Mouse (Mus musculus) heart, embryonic 13.5 days (tissue): ENCODE measurements at regions not wholly inside any gene's neighbourhood (a gene's known extent, or its start where the extent isn't known, plus 50 kb on each side); places are given as distances from the start of the nearest gene placed in this dataset.

Source experiments
- ATAC-seq: fragments of 200-750 bp; cut with Nextera tagmentation; 2 replicates; pipeline ENCODE4 v1.8.0; 2017; ENCODE audit warnings: moderate TSS enrichment; ENCODE audit not compliant: insufficient number of reproducible peaks, low FRiP score, low TSS enrichment; ENCODE audit errors: extremely low read depth
- H3K27ac ChIP-seq: fragments of 300-500 bp; sonication (generic); replicated peaks from 2 replicates; pipeline ENCODE4 v1.5.1; 2015; ENCODE audit warnings: moderate library complexity, mild to moderate bottlenecking, inconsistent platforms
- H3K27me3 ChIP-seq: fragments of 300-500 bp; sonication (generic); replicated peaks from 2 replicates; pipeline ENCODE4 v1.6.1; 2015; ENCODE audit warnings: mild to moderate bottlenecking, inconsistent platforms
- H3K36me3 ChIP-seq: fragments of 300-500 bp; sonication (generic); 2 replicates; pipeline ENCODE4 v1.6.1; 2015; ENCODE audit warnings: mild to moderate bottlenecking, inconsistent platforms
- H3K4me1 ChIP-seq: fragments of 300-500 bp; sonication (generic); 2 replicates; pipeline ENCODE4 v1.6.1; 2015; ENCODE audit warnings: inconsistent platforms
- H3K4me2 ChIP-seq: fragments of 300-500 bp; sonication (generic); 2 replicates; pipeline ENCODE4 v1.6.1; 2015; ENCODE audit warnings: inconsistent platforms, mild to moderate bottlenecking, moderate library complexity
- H3K4me3 ChIP-seq: fragments of 300-500 bp; sonication (generic); 2 replicates; pipeline ENCODE4 v1.5.1; 2015; ENCODE audit warnings: moderate library complexity, mild to moderate bottlenecking, inconsistent platforms
- H3K9ac ChIP-seq: fragments of 300-500 bp; sonication (generic); 2 replicates; pipeline ENCODE4 v1.6.1; 2015; ENCODE audit warnings: inconsistent platforms, mild to moderate bottlenecking, moderate library complexity
- H3K9me3 ChIP-seq: fragments of 300-500 bp; sonication (generic); 2 replicates; pipeline ENCODE4 v1.6.1; 2016; ENCODE audit warnings: inconsistent platforms
- WGBS: fragments of 180-500 bp; shearing (Covaris S2); methylation state at CpG from one replicate; pipeline ENCODE4 v1.1.7; 2015; ENCODE audit warnings: mixed read lengths; 5-methylcytosine and 5-hydroxymethylcytosine counted together

GRCm38 (mm10) chr12:25827961-25828360, 587.1 kb downstream of the Rnf144a start:
- Histone ChIP-seq H3K9ac (no peak overlapping the region), H3K27ac (no peak overlapping the region), H3K4me2 (no peak overlapping the region), H3K9me3 (no peaks in the 10 kb centered on the region), H3K36me3 (no peaks in the 10 kb centered on the region), H3K27me3 (no peaks in the 10 kb centered on the region), H3K4me3 (no peak overlapping the region), H3K4me1 (peaks cover 7% of the 10 kb centered on the region; the same call in 1 of the 2 replicates)
- 75% methylated on average over 2 of the region's 2 CpGs for WGBS
- no peak for ATAC-seq

GRCm38 (mm10) chr12:25826928-25827327, 588.1 kb downstream of the Rnf144a start:
- no peak overlapping the region for H3K27ac ChIP-seq
- no peaks in the 10 kb centered on the region for H3K9me3 ChIP-seq
- WGBS = 20% methylated on average over 3 of the region's 3 CpGs
- no peaks in the 10 kb centered on the region for H3K27me3 ChIP-seq
- H3K4me1 ChIP-seq = peaks cover 7% of the 10 kb centered on the region; the same call in 1 of the 2 replicates
- H3K4me3 ChIP-seq = no peak overlapping the region
- no peak for ATAC-seq
- H3K9ac ChIP-seq = no peak overlapping the region
- no peaks in the 10 kb centered on the region for H3K36me3 ChIP-seq
- no peak overlapping the region for H3K4me2 ChIP-seq

GRCm38 (mm10) chr12:25826451-25826850, 588.6 kb downstream of the Rnf144a start:
- no peak overlapping the region for H3K27ac ChIP-seq
- no peaks in the 10 kb centered on the region for H3K27me3 ChIP-seq
- ATAC-seq = no peak

DNA sequence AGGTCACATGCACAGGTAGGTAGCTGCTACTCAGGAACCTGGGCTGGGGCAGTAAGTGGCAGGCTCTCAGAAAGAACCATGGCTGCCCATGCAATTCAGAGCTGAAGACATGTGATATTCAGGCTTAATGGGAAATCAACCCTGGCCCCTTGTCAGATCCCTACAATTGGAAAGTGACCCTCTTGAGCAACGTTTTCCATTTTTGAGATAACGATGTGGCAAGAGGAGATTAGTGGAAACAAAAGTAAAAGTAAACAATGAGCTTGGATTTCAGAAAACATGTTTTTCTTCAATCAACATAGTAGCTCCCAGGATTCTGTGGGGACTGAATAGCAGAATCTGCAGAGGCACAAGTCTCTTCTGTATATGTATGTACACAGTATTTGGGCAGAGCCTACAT, 598.8 kb downstream of the Rnf144a start:
- H3K4me1 ChIP-seq = no peaks in the 10 kb centered on the region

More at GRCm38 (mm10) chr12:25826451-25826850, 588.6 kb downstream of the Rnf144a start:
- H3K4me1 ChIP-seq = peaks cover 7% of the 10 kb centered on the region; the same call in 1 of the 2 replicates
- no peaks in the 10 kb centered on the region for H3K9me3 ChIP-seq
- H3K9ac ChIP-seq = no peak overlapping the region
- H3K4me3 ChIP-seq = no peak overlapping the region
- H3K36me3 ChIP-seq = no peaks in the 10 kb centered on the region
- H3K4me2 ChIP-seq = no peak overlapping the region
- WGBS = 67% methylated on average over 4 of the region's 4 CpGs

DNA sequence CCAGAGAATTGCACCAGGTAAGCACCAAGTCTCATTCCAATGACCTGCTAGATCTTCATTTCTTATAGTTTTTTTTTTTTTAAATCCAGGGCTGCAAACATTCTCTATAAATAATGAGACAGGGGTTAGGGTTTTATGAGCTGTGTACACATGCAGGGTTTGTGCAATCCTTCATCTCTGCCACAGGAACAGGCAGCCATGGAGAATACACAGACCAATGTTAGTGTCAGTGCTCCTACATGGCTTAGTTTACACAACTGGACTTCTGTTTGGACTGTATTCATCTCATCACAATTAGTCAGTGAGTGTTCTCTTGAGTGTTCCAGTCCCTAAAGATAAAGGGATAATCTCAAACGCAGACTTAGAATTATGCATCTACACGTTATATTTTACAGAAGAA, 620.0 kb downstream of the Rnf144a start:
- WGBS = 59% methylated on average over 2 of the region's 2 CpGs
- no peaks in the 10 kb centered on the region for H3K4me1 ChIP-seq
- no peak overlapping the region for H3K27ac ChIP-seq
- no peak for ATAC-seq
- no peak overlapping the region for H3K9ac ChIP-seq
- H3K4me2 ChIP-seq = no peak overlapping the region
- H3K36me3 ChIP-seq = no peaks in the 10 kb centered on the region
- no peaks in the 10 kb centered on the region for H3K9me3 ChIP-seq
- no peaks in the 10 kb centered on the region for H3K27me3 ChIP-seq
- no peak overlapping the region for H3K4me3 ChIP-seq

More for the DNA sequence above, 598.8 kb downstream of the Rnf144a start:
- H3K27ac ChIP-seq = no peak overlapping the region
- 34% methylated on average over 2 of the region's 2 CpGs for WGBS
- no peak overlapping the region for H3K4me3 ChIP-seq
- no peak for ATAC-seq
- H3K27me3 ChIP-seq = no peaks in the 10 kb centered on the region
- no peak overlapping the region for H3K9ac ChIP-seq
- H3K4me2 ChIP-seq = no peak overlapping the region
- H3K9me3 ChIP-seq = no peaks in the 10 kb centered on the region
- H3K36me3 ChIP-seq = no peaks in the 10 kb centered on the region

DNA sequence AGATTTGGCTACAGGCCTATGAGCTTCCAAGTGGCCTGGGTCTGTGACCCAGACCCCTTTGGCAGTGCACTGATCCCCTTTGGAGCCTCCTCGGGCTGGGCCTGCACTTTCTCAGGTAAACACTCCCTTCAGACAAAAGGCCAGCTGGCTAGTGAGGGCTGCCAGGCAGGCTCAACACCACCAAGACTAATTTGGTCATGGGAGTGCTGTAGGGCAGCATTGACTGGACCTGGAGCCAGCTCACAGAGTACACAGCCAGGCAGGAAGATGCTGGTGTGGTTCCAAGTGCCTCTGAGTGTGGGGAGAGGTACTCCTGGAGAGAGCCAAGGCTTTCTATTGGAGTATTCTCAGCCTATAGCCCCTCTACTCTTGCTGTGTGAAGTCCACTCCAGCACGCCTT, 620.5 kb downstream of the Rnf144a start:
- no peaks in the 10 kb centered on the region for H3K27me3 ChIP-seq
- no peaks in the 10 kb centered on the region for H3K4me1 ChIP-seq
- no peak overlapping the region for H3K4me3 ChIP-seq
- 58% methylated on average over 2 of the region's 2 CpGs for WGBS
- no peak overlapping the region for H3K9ac ChIP-seq
- no peak overlapping the region for H3K4me2 ChIP-seq
- no peaks in the 10 kb centered on the region for H3K36me3 ChIP-seq
- H3K9me3 ChIP-seq = no peaks in the 10 kb centered on the region
- no peak overlapping the region for H3K27ac ChIP-seq
- no peak for ATAC-seq

DNA sequence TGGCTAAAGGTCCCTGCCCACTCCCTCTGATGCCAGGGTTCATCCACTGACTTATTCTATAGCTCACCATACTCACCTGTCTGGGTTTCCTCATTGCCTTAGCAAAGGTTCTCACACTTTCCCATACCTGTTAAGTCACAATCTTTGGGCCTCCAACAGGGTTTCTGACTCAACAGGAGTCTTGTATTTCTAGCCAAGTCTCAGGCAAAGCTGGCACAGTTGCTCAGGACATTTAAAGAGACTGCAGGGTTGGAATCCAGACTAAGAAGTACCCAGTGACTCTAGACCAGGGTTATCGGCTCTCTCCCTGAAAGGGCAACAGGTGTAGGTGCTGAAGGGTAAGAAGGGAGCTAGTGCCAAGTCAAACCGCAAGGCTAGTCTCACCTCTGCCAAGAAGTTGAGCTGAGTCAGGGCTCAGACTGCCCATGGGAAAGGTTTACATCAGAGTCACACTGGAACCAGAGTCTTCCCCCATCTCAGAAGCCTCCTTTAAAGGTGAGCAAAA, 622.4 kb downstream of the Rnf144a start:
- Histone ChIP-seq H3K27ac (no peak overlapping the region), H3K9me3 (no peaks in the 10 kb centered on the region), H3K9ac (no peak overlapping the region), H3K4me2 (no peak overlapping the region), H3K36me3 (no peaks in the 10 kb centered on the region), H3K4me3 (no peak overlapping the region), H3K4me1 (no peaks in the 10 kb centered on the region), H3K27me3 (no peaks in the 10 kb centered on the region)
- WGBS = 75% methylated on average over 2 of the region's 2 CpGs
- no peak for ATAC-seq

DNA sequence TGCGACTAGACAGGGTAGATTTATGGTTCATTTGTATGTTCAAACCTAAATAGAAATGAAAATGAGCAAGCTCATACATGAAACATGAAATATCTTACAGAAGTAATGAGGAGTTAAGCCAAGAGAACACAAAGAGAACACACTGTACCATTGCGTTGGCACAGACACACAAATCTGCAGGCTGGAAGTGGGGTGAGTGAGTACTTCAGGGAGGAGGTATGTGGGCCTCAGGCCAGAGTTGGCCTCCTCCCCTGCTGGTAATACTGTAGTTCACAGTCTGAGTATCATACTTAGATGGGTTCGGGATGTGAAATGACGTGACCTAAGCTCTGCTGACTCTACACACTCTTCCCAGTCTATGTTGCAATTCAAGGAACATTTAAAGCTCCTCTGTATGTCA, 624.1 kb downstream of the Rnf144a start:
- Histone ChIP-seq H3K9ac (no peak overlapping the region), H3K27ac (no peak overlapping the region), H3K27me3 (no peaks in the 10 kb centered on the region), H3K4me1 (peaks cover 1% of the 10 kb centered on the region; the same call in 1 of the 2 replicates), H3K9me3 (no peaks in the 10 kb centered on the region), H3K4me2 (no peak overlapping the region), H3K4me3 (no peak overlapping the region), H3K36me3 (no peaks in the 10 kb centered on the region)
- 81% methylated on average over 4 of the region's 4 CpGs for WGBS
- ATAC-seq = no peak

DNA sequence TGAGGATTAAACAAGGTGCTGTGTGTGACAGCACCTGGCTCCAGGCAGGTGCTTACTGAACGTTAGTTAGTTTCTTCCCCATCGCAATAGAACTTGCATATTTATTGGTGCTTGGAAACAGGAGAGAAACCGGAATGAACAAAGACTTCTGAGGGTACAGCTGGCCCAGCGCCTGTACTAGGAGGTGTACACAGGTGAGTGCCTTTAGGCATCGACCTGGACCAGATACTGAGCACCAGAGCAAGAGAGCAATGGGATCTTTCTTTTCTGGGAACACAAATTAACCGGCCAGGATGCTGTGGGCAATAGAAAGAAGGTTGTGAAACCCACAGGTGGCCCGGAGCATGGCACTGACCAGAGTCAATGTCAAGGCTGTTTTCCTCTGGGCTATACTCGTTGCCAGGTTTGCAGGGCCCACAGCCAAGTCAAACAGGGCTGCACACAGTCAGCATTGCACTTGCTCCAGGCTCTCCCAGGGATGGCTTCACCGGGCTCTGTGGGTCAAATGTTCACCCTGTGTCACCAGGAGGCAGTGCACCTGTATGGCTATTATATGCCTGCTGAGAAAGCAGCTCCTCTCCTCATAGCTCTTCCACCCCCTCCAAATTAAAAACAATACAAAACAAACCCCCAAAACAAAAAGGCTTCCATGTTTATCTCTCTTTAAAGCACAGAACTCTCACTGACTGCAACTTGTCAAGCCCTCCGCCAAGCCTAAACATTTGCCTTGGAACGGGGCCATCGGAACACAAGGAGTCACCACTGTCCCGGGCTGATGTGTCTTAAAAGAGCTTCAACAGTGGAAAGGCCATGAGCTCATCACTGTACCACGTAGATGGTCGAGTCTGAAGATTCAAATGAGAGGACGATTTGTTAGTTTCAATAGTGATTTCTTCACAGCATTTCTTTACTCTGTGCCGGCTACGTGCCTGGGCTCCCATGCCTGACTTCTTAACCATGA, 629.1 kb downstream of the Rnf144a start:
- ATAC-seq = peak; percentile 42; the same call in 1 of the 2 replicates
- no peak overlapping the region for H3K4me3 ChIP-seq
- H3K27me3 ChIP-seq = no peaks in the 10 kb centered on the region
- no peak overlapping the region for H3K9ac ChIP-seq
- H3K9me3 ChIP-seq = no peaks in the 10 kb centered on the region
- H3K27ac ChIP-seq = no peak overlapping the region
- no peak overlapping the region for H3K4me2 ChIP-seq
- peaks cover 7% of the 10 kb centered on the region; the same call in 1 of the 2 replicates for H3K4me1 ChIP-seq
- no peaks in the 10 kb centered on the region for H3K36me3 ChIP-seq
- WGBS = 63% methylated on average over 18 of the region's 18 CpGs

DNA sequence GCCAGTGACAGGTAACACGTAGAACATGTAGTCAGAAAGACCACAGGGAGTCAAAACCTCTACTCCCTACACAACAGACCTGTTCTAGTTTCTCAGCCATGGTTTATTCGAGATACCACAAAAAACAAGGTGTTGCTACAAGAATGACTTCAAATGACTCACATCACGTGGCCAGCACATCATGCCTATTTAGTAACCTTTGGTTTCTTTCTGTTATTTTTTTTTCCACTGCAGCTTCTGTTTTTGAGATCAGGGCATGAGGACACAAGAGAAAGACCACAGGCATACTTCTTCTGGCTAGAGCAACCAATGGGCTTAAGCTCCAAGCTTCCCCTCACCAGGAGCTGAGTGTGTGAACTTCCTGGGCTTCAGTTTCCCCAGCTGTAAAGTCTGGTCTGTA, 630.7 kb downstream of the Rnf144a start:
- H3K4me1 ChIP-seq = peaks cover 7% of the 10 kb centered on the region; the same call in 1 of the 2 replicates
- no peak overlapping the region for H3K4me3 ChIP-seq
- no peak overlapping the region for H3K4me2 ChIP-seq
- no peak for ATAC-seq
- H3K27me3 ChIP-seq = no peaks in the 10 kb centered on the region
- H3K27ac ChIP-seq = no peak overlapping the region
- no peaks in the 10 kb centered on the region for H3K9me3 ChIP-seq
- no peaks in the 10 kb centered on the region for H3K36me3 ChIP-seq
- no peak overlapping the region for H3K9ac ChIP-seq
- WGBS = 71% methylated on average over 3 of the region's 3 CpGs

GRCm38 (mm10) chr12:25782972-25783717, 631.9 kb downstream of the Rnf144a start:
- no peak overlapping the region for H3K4me2 ChIP-seq
- H3K27me3 ChIP-seq = no peaks in the 10 kb centered on the region
- no peaks in the 10 kb centered on the region for H3K36me3 ChIP-seq
- no peak for ATAC-seq
- no peak overlapping the region for H3K4me3 ChIP-seq
- WGBS = 51% methylated on average over 10 of the region's 10 CpGs
- H3K27ac ChIP-seq = no peak overlapping the region
- H3K9me3 ChIP-seq = 0 out of 2 replicates have a peak, but pooled peaks cover 6% of the 10 kb centered on the region
- peaks cover 7% of the 10 kb centered on the region; the same call in 1 of the 2 replicates for H3K4me1 ChIP-seq
- no peak overlapping the region for H3K9ac ChIP-seq
